Mouse (Mus musculus): ENCODE results near the gene Fam187a. TPM values are rescaled to one million over a fixed set of nuclear protein-coding genes. Genes with fewer than 3 reads are reported as not detected.

The Fam187a gene
- polyA plus RNA-seq, 1 experiment from 2014 or later, result not detected

DNA sequence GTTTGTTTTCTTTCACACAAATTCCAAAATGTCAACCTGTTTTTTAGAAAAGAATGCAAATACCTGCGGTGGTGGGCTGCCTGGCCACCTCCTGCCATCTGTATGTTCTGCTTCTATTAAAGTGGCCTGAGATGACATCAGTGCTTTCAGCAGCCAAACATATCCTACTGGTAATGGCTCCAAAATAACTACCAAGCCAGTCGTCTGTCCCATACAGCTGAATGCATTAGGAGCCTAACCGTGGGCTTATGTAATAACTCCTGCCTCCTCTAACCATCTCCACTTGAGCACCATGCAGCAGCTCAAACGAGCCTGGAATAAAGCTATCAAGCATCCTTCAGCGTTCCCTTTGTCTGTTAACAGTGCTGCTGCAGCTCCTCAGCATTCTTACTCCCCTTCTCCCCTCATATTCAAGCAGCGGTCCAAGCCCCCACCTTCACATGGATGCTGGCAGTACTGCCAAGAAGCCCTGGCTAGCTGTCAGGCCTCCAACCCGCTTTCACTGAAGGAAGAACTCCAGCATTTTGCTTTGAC is 10.1 kb upstream of the Fam187a start:
- H3K36me3 ChIP-seq (ENCODE audit: poor library complexity, severe bottlenecking), result peaks cover 67% of the 10 kb centered on the region

DNA sequence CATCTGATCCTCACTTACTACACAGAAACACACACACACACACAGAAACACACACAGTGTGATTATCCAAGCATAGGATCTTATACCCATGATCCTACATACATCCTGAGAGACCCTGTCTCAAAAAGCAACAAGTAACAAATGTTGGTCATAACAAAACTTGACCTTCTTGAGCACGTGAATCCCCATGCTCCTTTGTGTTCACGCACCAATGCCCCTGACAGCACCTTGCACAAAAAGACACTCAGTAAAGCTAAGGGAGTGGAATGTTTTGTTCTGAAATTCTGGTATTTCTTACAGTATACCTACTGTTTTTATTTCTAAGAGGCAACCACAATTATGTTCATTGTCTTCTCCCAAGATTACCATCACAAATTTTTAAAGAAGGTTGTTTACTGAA is 5.4 kb upstream of the Fam187a start:
- Histone ChIP-seq H3K4me1 (peaks cover 23% of the 10 kb centered on the region), H3K9me3 (replicated peaks) (no peaks in the 10 kb centered on the region), H3K27me3 (no peaks in the 10 kb centered on the region), H3K36me3 (ENCODE audit: poor library complexity, severe bottlenecking) (peaks cover 31% of the 10 kb centered on the region), H3K4me3 (peak overlapping the region; percentile 66), H3K9ac (no peak overlapping the region), H3K4me2 (peak overlapping the region; percentile 77), H3K27ac (no peak overlapping the region)
- 47% methylated on average over 2 of the region's 2 CpGs for WGBS
- ATAC-seq, result no peak

More for the DNA sequence above, 10.1 kb upstream of the Fam187a start:
- ATAC-seq, result no peak
- Histone ChIP-seq H3K27ac (no peak overlapping the region), H3K27me3 (no peaks in the 10 kb centered on the region), H3K9ac (no peak overlapping the region), H3K4me1 (peaks cover 11% of the 10 kb centered on the region), H3K4me2 (no peak overlapping the region), H3K4me3 (no peak overlapping the region), H3K9me3 (replicated peaks) (no peaks in the 10 kb centered on the region)
- 81% methylated on average over 7 of the region's 7 CpGs for WGBS

DNA sequence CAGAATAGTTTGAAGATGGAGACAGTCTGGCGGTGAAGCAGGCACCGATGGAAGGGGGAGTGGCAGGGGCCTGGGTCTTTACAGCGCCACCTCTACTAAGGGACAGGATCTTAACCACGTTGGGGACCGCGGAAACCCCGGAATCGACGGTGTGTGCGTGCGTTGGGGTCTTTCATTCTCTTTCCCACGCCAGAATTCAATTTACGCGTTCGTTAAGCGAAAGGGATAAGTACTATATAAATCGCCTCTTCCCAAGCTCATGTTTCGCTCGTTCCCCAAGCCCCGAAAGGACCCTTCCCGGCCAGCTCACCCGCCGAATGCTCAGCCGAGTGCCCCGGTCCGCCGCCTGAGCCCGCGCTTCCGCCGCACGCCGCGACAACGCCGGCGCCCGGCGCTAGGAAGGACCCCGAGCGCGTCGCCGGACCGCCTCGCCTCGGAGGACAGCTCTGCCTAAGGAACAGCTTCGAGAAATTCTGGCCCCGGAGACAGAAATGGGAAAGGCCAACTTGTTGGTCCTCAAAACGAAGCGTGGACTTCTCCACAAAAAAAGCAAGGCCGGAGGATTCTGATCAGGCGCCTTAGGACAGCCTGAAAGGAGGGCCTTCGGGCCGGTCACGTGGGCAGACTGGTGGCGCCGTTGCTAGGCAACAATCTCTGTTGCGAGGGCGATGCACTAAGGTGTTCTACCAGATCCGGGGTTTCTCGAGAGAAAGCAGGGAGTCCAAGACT is 4.2 kb upstream of the Fam187a start, which contains the start of the genes Eftud2 and Ccdc103:
TSS of gene Eftud2 (minus strand) at position 401 of the 729 bp plus-strand sequence.
TSS of gene Ccdc103 (plus strand) at position 620 of the 729 bp plus-strand sequence.
- Histone ChIP-seq H3K4me2 (peak within 1 kb of the TSS; percentile 77), H3K9ac (peak within 1 kb of the TSS; percentile 83), H3K27me3 (no peaks in the 10 kb centered on the region), H3K27ac (peak within 1 kb of the TSS; percentile 79), H3K4me3 (peak within 1 kb of the TSS; percentile 66), H3K36me3 (ENCODE audit: poor library complexity, severe bottlenecking) (peaks cover 19% of the 10 kb centered on the region), H3K9me3 (replicated peaks) (no peaks in the 10 kb centered on the region), H3K4me1 (peaks cover 23% of the 10 kb centered on the region)
- under 1% methylated on average over 62 of the region's 62 CpGs for WGBS
- ATAC-seq, result peak; percentile 95

DNA sequence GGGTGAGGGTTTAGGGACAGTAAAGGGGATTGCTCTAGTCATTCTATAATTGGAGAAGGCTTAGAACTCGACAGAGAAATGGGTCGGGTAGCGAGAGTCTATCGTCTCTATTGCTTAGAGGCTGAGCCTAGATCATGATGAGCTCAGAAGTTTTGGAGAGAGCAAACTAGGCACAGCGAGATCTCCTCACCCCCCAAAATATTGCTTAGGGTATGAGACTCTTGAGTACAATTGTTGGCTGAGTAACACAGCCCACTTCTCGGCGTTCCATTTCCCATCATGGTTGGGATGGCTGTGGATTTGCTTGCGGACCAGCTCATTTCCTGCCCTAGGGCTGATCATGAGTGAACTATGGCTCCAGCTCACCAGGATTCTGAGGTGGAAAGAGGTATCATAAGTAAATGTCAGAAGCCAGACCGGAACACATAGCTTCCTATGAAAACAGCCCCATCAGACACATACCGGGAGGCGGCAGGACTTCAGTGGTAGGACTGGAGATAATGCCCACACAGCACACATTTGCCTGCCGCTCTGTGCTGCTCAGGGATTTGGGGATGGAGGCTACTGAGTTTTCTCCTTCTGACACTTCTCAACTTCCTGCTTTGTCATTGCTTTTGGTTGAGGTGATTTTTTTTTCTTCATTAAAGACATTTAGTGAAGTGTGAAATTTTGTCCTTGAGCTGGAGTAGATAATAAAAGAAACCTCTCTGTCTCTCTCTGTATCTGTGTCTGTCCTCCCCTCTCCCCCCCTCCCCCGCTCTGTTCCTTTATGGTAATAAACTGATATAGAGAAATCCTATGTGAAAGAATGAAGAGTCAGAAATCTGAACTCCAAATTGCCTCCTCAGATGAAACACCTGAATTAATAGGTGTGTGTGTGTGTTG is 3.4 kb upstream of the Fam187a start:
- H3K36me3 ChIP-seq (ENCODE audit: poor library complexity, severe bottlenecking), result peaks cover 12% of the 10 kb centered on the region
- peak overlapping the region; percentile 66 for H3K4me3 ChIP-seq
- H3K4me2 ChIP-seq, result peak overlapping the region; percentile 77
- H3K27me3 ChIP-seq, result no peaks in the 10 kb centered on the region
- H3K4me1 ChIP-seq, result peaks cover 23% of the 10 kb centered on the region
- 17% methylated on average over 13 of the region's 13 CpGs for WGBS
- no peaks in the 10 kb centered on the region for H3K9me3 ChIP-seq (replicated peaks)
- no peak for ATAC-seq
- peak overlapping the region; percentile 83 for H3K9ac ChIP-seq
- H3K27ac ChIP-seq, result peak overlapping the region; percentile 79

DNA sequence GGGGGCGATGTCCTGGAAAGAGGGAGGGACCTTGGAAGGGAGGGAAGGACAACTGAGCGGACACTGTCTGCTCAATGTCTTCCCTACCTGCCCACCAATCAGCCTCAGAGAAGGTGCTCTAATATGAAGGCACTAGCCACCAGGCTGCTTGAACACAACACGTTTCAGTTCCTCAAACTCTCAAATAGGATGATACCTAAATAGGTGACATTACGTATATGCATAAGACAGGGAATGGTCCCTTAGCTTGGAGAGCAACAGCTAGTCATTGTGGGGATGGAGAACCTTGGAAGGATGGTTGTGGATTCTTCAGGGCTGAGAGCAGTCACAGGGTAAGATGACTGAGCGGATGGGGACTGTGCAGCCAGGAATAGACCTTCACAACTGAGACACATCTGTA is 2.5 kb downstream of the Fam187a start:
- H3K9me3 ChIP-seq (replicated peaks), result no peaks in the 10 kb centered on the region
- H3K9ac ChIP-seq, result no peak overlapping the region
- H3K27ac ChIP-seq, result no peak overlapping the region
- 85% methylated on average over 5 of the region's 5 CpGs for WGBS
- H3K27me3 ChIP-seq, result peaks cover 21% of the 10 kb centered on the region
- no peak overlapping the region for H3K4me3 ChIP-seq
- H3K4me1 ChIP-seq, result 0 out of 2 replicates have a peak, but pooled peaks cover 2% of the 10 kb centered on the region
- H3K4me2 ChIP-seq, result no peak overlapping the region
- no peaks in the 10 kb centered on the region for H3K36me3 ChIP-seq (ENCODE audit: poor library complexity, severe bottlenecking)
- no peak for ATAC-seq

DNA sequence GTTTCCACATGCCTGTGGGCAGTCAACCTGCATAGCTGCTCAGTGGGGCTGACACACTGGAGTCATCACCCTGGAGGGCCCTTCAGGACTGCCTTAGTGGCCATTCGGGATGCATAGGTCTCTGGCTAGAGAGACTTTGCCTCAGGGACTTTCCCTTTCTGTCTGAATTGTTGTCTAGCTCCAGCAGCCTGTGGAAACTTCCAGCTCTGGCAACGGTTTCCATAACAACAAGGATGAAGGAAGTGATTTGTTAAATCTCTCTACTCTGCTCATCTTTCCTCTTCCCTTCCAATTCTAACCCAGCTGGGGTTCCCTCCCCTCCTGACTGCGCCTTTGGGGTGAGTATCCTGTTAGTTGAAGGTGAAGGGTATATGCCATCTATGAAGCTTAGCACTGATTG is 3.2 kb downstream of the Fam187a start:
- Histone ChIP-seq H3K9me3 (replicated peaks) (no peaks in the 10 kb centered on the region), H3K9ac (no peak overlapping the region), H3K4me3 (no peak overlapping the region), H3K27me3 (peaks cover 28% of the 10 kb centered on the region), H3K4me2 (no peak overlapping the region), H3K27ac (no peak overlapping the region), H3K36me3 (ENCODE audit: poor library complexity, severe bottlenecking) (no peaks in the 10 kb centered on the region), H3K4me1 (peaks cover 6% of the 10 kb centered on the region)
- no peak for ATAC-seq
- WGBS, result 63% methylated on average over 3 of the region's 3 CpGs

DNA sequence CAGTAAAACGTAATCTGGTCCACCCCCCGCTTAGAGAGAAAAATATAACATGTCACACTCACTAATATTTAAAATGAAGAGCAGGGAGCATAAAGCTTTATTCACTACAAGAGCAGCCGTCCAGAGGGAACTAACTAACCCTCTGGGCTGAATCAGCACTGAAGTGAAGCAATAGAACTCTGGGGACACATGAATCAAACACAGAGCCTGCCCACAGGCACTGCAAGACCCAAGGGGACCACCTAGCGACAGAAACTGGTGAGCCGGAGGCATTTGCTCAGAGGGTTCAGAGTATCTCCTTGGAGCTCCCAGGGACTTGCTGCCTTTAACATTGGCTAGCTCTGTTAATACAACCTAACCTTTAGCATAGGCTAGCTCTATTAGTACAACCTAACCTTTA is 5.1 kb downstream of the Fam187a start:
- Histone ChIP-seq H3K27me3 (peaks cover 47% of the 10 kb centered on the region), H3K4me3 (no peak overlapping the region), H3K4me2 (no peak overlapping the region), H3K36me3 (ENCODE audit: poor library complexity, severe bottlenecking) (no peaks in the 10 kb centered on the region), H3K9me3 (replicated peaks) (no peaks in the 10 kb centered on the region), H3K9ac (no peak overlapping the region), H3K27ac (no peak overlapping the region), H3K4me1 (peaks cover 10% of the 10 kb centered on the region)
- no peak for ATAC-seq
- 71% methylated on average over 5 of the region's 5 CpGs for WGBS

DNA sequence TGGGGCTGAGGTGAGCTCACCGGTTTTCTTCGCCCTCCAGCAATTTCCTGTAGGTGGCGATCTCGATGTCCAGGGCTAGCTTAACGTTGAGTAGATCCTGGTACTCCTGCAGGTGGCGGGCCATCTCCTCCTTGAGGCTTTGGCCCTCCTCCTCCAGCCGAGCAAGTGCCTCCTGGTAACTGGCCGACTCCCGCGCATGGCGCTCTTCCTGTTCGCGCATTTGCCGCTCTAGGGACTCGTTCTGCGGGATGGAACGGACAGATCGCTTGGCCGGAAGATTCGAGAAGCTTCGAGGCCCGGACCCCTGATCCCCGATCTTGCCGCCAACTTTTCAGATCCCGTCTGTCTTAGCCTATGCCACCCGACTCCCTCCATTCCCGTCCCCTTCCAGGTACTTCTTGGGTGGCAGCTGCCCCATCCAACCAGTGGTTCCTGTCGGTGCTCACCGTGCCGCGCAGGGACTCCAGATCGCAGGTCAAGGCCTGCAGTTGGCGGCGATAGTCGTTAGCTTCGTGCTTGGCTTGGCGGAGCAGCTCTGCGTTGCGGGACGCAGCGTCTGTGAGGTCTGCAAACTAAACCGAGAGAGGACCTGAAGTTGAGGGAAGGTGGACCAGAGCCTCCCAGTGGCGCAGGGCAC is 8.2 kb downstream of the Fam187a start:
- Histone ChIP-seq H3K9ac (peak overlapping the region; percentile 52), H3K27ac (no peak overlapping the region), H3K36me3 (ENCODE audit: poor library complexity, severe bottlenecking) (no peaks in the 10 kb centered on the region), H3K4me1 (peaks cover 8% of the 10 kb centered on the region), H3K4me2 (peak overlapping the region; percentile 54), H3K4me3 (peak overlapping the region; percentile 24), H3K9me3 (replicated peaks) (no peaks in the 10 kb centered on the region), H3K27me3 (peaks cover 57% of the 10 kb centered on the region)
- 3% methylated on average over 43 of the region's 43 CpGs for WGBS
- no peak for ATAC-seq

DNA sequence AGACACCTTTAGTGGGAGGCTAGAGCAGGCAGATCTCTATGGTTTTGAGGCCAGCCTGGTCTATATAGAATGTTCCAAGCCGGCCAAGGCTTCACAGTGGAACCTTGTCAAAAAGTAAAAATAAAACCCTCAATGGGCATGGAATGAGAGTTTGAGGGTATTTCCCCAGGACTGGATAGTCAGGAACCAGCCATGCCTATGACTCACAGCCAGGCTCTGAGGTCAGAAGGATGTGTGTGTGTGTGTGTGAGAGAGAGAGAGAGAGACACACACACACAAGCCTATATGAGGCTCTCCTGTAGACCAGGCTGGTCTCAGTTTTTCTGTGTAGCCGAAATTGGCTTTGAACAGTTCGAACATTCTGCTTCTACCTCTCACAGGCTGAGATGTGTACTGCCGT is 9.7 kb downstream of the Fam187a start:
- H3K4me2 ChIP-seq, result no peak overlapping the region
- WGBS, result 83% methylated on average over 4 of the region's 4 CpGs
- no peaks in the 10 kb centered on the region for H3K9me3 ChIP-seq (replicated peaks)
- H3K27ac ChIP-seq, result no peak overlapping the region
- H3K36me3 ChIP-seq (ENCODE audit: poor library complexity, severe bottlenecking), result no peaks in the 10 kb centered on the region
- H3K9ac ChIP-seq, result no peak overlapping the region
- H3K4me3 ChIP-seq, result no peak overlapping the region
- H3K4me1 ChIP-seq, result peaks cover 15% of the 10 kb centered on the region
- peaks cover 57% of the 10 kb centered on the region for H3K27me3 ChIP-seq
- no peak for ATAC-seq

DNA sequence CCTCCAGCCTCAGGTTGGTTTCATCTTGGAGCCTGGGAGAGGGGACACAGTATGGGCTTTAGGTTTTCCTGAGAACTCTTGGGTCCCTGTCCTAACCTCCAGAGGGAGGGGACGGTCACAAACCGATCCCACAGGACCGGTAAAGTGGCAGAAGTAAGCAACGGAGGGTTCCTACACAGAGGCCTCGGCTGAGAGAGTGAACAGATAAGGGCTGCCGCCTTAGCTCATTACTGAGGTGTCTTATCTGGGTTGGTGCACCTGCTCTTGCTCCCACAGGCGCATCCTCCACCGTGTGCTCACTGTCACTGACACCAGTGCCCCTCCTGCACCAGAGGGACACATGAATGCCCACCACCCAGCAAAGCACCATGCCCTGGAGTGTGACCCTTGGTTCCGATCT is 10.8 kb downstream of the Fam187a start:
- Histone ChIP-seq H3K9ac (0 out of 2 replicates have a peak overlapping the region, but pooled peaks have one; percentile 21), H3K4me2 (no peak overlapping the region), H3K4me1 (peaks cover 15% of the 10 kb centered on the region), H3K9me3 (replicated peaks) (no peaks in the 10 kb centered on the region), H3K27ac (no peak overlapping the region), H3K4me3 (no peak overlapping the region), H3K27me3 (peaks cover 57% of the 10 kb centered on the region), H3K36me3 (ENCODE audit: poor library complexity, severe bottlenecking) (no peaks in the 10 kb centered on the region)
- WGBS, result 85% methylated on average over 9 of the region's 9 CpGs
- ATAC-seq, result no peak

DNA sequence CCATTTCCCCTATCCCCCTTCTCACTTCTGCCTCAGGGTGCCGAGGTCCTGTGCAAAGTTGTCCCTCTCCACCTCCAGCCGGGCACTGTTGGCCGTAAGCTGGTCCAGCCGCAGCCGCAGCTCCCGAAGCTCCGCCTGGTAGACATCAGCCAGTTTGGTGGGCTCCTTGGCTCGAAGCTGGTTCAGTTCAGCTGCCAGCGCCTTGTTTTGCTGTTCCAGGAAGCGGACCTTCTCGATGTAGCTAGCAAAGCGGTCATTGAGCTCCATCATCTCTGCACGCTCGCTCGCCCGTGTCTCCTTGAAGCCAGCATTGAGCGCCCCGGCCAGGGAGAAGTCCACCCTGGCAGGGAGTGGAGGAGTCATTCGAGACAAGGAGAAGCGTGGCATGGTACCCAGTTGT is 11.7 kb downstream of the Fam187a start:
- Histone ChIP-seq H3K4me2 (no peak overlapping the region), H3K4me1 (peaks cover 15% of the 10 kb centered on the region), H3K27me3 (peaks cover 49% of the 10 kb centered on the region), H3K9ac (0 out of 2 replicates have a peak overlapping the region, but pooled peaks have one; percentile 3), H3K36me3 (ENCODE audit: poor library complexity, severe bottlenecking) (no peaks in the 10 kb centered on the region), H3K27ac (no peak overlapping the region), H3K9me3 (replicated peaks) (no peaks in the 10 kb centered on the region), H3K4me3 (no peak overlapping the region)
- 82% methylated on average over 20 of the region's 20 CpGs for WGBS
- no peak for ATAC-seq

Data from forebrain, embryonic 13.5 days (tissue).